Mouse (Mus musculus) central nervous system, embryonic 11.5 days (tissue): Measurements from ENCODE around the gene Mki67. TPM values are rescaled to one million over a fixed set of nuclear protein-coding genes. Genes with fewer than 3 reads are reported as not detected.

ENCODE experiments used
- polyA plus RNA-seq: library from polyadenylated mRNA; depleted of rRNA; stranded (reverse); fragments of >200 nt; gene quantifications from 2 replicates; pipeline ENCODE4 v1.2.3, GENCODE M21; 2012; rRNA removed

The Mki67 gene
- polyA plus RNA-seq, result 87.0 and 88.2 TPM in 2 replicates

GRCm38 (mm10) chr7:135715642-135716444 lies at the start of gene Mki67:
Mki67 (minus strand) TSS chr7:135716361.

Other genes with a start within 250 kb of the Mki67 start
- gene Clrn3, start 187.7 kb downstream of the Mki67 start, polyA plus RNA-seq, result 0.01 TPM in 1 of 2 replicates, not detected in the other
- gene Ptpre, start 178.9 kb downstream of the Mki67 start, polyA plus RNA-seq, result 1.0 and 1.2 TPM in 2 replicates